Mouse (Mus musculus): Measurements from ENCODE around the gene Hyal5.
A peak's percentile ranks its signal among the peaks of the same experiment; 100 is the strongest.

Hyal5 gene

DNA sequence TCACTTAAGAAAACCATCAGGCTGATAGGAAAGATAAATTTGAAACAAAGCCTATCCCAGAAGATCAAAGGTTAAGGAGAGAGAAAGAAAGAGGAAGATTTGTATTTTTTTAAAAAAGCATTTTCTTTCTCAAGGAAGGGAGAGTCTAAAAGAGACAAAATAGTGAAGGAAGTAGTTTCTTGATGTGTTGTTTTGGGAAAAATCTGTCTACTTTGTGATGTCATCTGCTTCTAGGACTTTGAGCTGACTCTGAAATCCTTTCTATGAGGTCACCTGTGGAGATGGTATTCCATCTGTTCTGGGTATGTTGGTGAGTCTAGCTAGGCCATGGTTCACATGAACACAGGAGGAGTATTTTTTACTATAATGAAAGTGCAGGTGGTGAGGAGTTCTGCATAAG, at the start of gene Hyal5:
Hyal5 (plus strand) TSS at position 301 of the 400 bp plus-strand sequence.
- no peak for DNase-seq (ENCODE audit: low read depth, low spot score)

DNA sequence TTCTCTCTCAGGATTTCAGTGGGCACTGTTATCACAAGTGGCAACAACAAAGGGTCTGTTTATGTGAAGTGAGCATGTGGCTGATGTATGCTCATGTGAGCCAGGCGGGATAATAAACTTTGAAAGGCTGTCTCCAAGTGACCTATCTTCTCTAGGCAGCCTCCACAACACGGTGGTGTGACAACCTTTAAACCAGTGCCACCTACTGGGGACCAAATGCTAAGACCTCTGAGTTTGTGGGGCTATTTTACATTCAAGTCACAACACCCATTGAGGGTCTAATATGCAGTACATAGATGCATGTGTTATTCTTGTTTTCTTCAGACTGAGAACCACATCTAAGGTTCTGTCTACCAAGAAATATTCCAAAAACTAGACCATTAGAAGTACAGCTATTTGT, 35.7 kb upstream of the Hyal5 start:
- no peak for DNase-seq (ENCODE audit: low read depth, low spot score)

GRCm38 (mm10) chr6:24860320-24860719, 2.5 kb downstream of the Hyal5 start:
- no peak for DNase-seq (ENCODE audit: low read depth, low spot score)

GRCm38 (mm10) chr6:24863649-24864048, 5.9 kb downstream of the Hyal5 start:
- no peak for DNase-seq (ENCODE audit: low read depth, low spot score)

- DNase-seq (ENCODE audit: low read depth, low spot score): peak; percentile 10
These were observed 36.5 kb downstream of the Hyal5 start for GRCm38 (mm10) chr6:24894146-24894873.

- DNase-seq (ENCODE audit: low read depth, low spot score): no peak
These were observed 37.0 kb downstream of the Hyal5 start for GRCm38 (mm10) chr6:24894874-24895183.

DNA sequence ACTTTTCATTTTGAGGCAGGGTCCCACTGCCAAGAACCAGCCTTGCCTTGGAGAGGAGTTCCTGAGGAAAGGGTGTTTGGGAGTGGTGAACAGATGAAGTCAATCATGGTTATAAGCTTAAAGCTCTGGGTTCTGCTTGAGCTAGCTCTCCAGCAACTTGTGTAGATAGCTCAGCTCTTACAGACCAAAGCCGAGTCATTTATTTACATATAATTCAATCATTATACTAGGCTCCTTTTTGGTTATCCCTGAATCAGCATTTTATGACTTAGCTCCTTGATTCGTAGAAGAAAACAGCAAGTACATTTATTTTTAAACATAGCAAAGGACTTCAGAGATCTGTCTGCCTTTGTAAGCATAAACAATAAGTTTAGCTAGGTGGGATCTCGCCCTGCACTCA, 47.3 kb downstream of the Hyal5 start:
- no peak for DNase-seq (ENCODE audit: low read depth, low spot score)

DNA sequence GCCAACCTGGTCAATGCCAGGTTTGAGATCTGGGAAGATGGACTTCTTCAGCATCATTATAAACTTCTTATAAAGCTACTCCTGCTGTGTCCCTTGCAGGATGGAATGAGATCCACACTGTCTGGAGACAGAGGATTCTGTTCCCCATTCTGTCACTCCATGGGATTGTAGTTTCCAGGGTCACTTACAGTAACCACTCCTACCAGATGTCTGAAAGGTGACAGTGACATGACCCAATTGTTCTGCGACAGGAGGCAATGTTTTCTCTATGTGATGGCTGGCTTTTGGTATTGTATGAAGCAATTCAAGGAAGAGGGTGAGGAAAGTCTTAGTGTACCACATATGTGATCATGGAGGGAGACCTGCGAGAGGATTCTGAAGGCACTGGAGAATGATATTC, 50.0 kb downstream of the Hyal5 start:
- DNase-seq (ENCODE audit: low read depth, low spot score): no peak

GRCm38 (mm10) chr6:24910016-24910727, 52.4 kb downstream of the Hyal5 start:
- no peak for DNase-seq (ENCODE audit: low read depth, low spot score)

DNA sequence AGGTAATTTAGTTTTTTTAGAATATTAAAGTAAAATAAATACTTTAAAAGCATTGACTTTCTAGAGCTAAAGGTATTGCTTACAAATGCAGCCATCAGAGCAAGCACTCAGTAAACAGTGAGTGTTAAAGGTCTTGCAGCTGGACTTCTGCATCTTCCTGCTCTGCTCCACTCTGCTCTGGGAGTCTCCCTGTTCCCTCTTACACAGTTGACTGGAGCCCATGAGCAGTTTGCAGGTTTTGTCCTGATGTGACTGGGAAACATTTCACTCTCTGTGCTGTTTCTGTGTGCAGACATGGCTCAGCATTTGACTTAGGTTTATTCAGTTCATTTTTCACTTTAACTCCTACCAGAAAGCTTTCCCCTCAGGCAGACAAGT, 52.9 kb downstream of the Hyal5 start:
- DNase-seq (ENCODE audit: low read depth, low spot score): no peak

DNA sequence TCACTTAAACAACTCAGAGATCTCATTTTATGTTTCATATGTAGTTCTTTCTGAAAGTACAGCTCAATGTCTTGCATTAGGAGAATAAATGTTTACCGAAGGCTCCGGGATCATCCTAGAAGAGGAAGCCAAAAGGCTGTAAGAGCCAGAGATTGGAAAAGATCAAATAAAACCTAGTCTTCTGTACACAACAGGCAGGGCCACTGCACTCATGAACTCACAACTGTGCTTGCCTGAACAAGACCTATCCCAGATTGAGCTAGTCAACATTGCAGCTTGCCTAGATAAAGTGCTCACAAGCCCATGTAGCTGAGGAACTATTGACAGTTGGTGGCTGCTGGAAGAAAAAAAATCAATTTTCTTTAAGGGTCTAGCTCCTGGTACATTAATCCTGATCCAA, 55.8 kb downstream of the Hyal5 start:
- no peak for DNase-seq (ENCODE audit: low read depth, low spot score)

DNA sequence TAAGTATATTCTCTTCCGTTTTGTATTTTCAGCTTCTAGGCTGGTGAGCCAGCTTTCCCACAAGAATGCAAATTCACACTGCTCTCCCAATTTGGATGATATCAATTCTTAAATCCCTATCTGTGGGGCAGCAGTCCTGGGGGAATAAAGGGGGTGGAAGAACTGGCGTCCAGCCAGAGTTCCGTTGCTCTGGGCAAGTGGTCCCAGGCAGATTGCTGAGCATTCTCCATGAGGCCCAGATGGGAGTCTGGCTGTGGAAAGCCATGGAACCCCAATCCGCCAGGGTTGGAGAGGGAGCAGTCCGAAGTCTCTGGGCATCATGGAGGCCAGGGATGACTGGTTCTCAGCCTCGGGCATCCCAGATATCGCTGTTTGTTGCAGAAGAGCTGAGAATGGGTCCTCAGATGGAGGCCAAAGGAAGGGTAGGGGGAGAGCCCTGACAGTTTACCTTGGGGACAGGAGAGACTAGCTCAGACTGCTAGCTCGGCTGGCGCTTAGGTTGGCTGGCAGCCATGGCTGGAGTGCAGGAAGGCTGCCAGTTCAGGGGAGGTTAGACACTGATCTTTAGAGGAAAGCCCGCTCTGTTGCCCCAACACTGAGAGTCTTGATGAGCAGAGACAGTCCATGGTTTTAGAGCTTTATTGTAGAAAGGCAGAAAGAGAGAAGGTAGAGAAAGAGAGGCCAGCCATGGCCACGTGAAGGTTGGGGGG, 67.4 kb downstream of the Hyal5 start:
- DNase-seq (ENCODE audit: low read depth, low spot score): no peak
